Mouse (Mus musculus): ENCODE data around the gene Zfp777. TPM values are rescaled to one million over a fixed set of nuclear protein-coding genes. Genes with fewer than 3 reads are reported as not detected.

The Zfp777 gene
- 10 to 100 TPM; 35.5 to 43.4 TPM for total RNA-seq (2021)

GRCm38 (mm10) chr6:48048426-48049272 lies at the start of gene Zfp777:
TSS of gene Zfp777 (minus strand) at chr6:48048911.
- intact Hi-C loops (cut with DNase I), result no loop called here

GRCm38 (mm10) chr6:48086957-48087715 lies 38.4 kb upstream of the Zfp777 start:
- intact Hi-C loops (cut with DNase I), result no loop called here
- no peak for DNase-seq

More at GRCm38 (mm10) chr6:48048426-48049272, at the start of gene Zfp777:
- peak; percentile 86 for DNase-seq

- intact Hi-C loops (cut with DNase I), result no loop called here
Measured at GRCm38 (mm10) chr6:48086471-48086878, 37.8 kb upstream of the Zfp777 start, which contains the start of gene Zfp746. TSS of gene Zfp746 (minus strand) at chr6:48086593.

GRCm38 (mm10) chr6:48085521-48086404 lies 37.1 kb upstream of the Zfp777 start:
- intact Hi-C loops (cut with DNase I), result no loop called here
- peak; percentile 59 for DNase-seq

More at GRCm38 (mm10) chr6:48086471-48086878, 37.8 kb upstream of the Zfp777 start, which contains the start of gene Zfp746:
- peak; percentile 94 for DNase-seq

- intact Hi-C loops (cut with DNase I), result no loop called here
- no peak for DNase-seq
Measured at GRCm38 (mm10) chr6:48083733-48084191, 35.1 kb upstream of the Zfp777 start.

- DNase-seq, result no peak
- intact Hi-C loops (cut with DNase I), result no loop called here
Measured at GRCm38 (mm10) chr6:48081952-48082351, 33.2 kb upstream of the Zfp777 start.

- intact Hi-C loops (cut with DNase I), result no loop called here
- DNase-seq, result no peak
Measured at GRCm38 (mm10) chr6:48081021-48081420, 32.3 kb upstream of the Zfp777 start.

- intact Hi-C loops (cut with DNase I), result no loop called here
- DNase-seq, result no peak
Measured at GRCm38 (mm10) chr6:48073316-48073715, 24.6 kb upstream of the Zfp777 start.

GRCm38 (mm10) chr6:48067492-48067891 lies 18.8 kb upstream of the Zfp777 start:
- no peak for DNase-seq
- intact Hi-C loops (cut with DNase I), result no loop called here

GRCm38 (mm10) chr6:48065587-48066075 lies 16.9 kb upstream of the Zfp777 start:
- DNase-seq, result no peak
- intact Hi-C loops (cut with DNase I), result no loop called here

GRCm38 (mm10) chr6:48064451-48064850 lies 15.7 kb upstream of the Zfp777 start:
- intact Hi-C loops (cut with DNase I), result no loop called here
- DNase-seq, result no peak

- intact Hi-C loops (cut with DNase I), result no loop called here
Measured at GRCm38 (mm10) chr6:48063940-48064339, 15.2 kb upstream of the Zfp777 start.

GRCm38 (mm10) chr6:48060895-48061294 lies 12.2 kb upstream of the Zfp777 start:
- DNase-seq, result no peak
- intact Hi-C loops (cut with DNase I), result no loop called here

More at GRCm38 (mm10) chr6:48063940-48064339, 15.2 kb upstream of the Zfp777 start:
- DNase-seq, result no peak

- DNase-seq, result peak; percentile 62
- intact Hi-C loops (cut with DNase I), result no loop called here
Measured at GRCm38 (mm10) chr6:48060421-48060820, 11.7 kb upstream of the Zfp777 start.

GRCm38 (mm10) chr6:48052136-48052535 lies 3.4 kb upstream of the Zfp777 start:
- DNase-seq, result no peak
- intact Hi-C loops (cut with DNase I), result no loop called here

- intact Hi-C loops (cut with DNase I), result no loop called here
- no peak for DNase-seq
Measured at GRCm38 (mm10) chr6:48051666-48052065, 3.0 kb upstream of the Zfp777 start.

- no peak for DNase-seq
- intact Hi-C loops (cut with DNase I), result no loop called here
Measured at GRCm38 (mm10) chr6:48049273-48050065, 758 bp upstream of the Zfp777 start.

GRCm38 (mm10) chr6:48047450-48048351 lies 1.0 kb downstream of the Zfp777 start:
- intact Hi-C loops (cut with DNase I), result no loop called here
- peak; percentile 40 for DNase-seq

- intact Hi-C loops (cut with DNase I), result no loop called here
- no peak for DNase-seq
Measured at GRCm38 (mm10) chr6:48047114-48047449, 1.6 kb downstream of the Zfp777 start.

All from left cerebral cortex, postnatal 4 days (tissue).